Mouse (Mus musculus) liver, embryonic 11.5 days (tissue): ENCODE data around the gene Ttc19. TPM values are rescaled to one million over a fixed set of nuclear protein-coding genes. Genes with fewer than 3 reads are reported as not detected.

Experiments used
- ATAC-seq: fragments of 200-750 bp; cut with Nextera tagmentation; replicated peaks from 2 replicates; pipeline ENCODE4 v1.8.0; 2017; ENCODE audit warnings: moderate number of reproducible peaks, mild to moderate bottlenecking, moderate TSS enrichment, moderate library complexity; ENCODE audit not compliant: low FRiP score
- DNase-seq: peaks from one replicate; pipeline ENCODE4 v3.0.0-alpha.2; 2017; ENCODE audit warnings: low spot score
- H3K27ac ChIP-seq: fragments of 300-500 bp; sonication (generic); 2 replicates; pipeline ENCODE4 v1.5.1; 2014; ENCODE audit warnings: mild to moderate bottlenecking, low read depth, low read length, control low read depth
- H3K27me3 ChIP-seq: fragments of 300-500 bp; sonication (generic); replicated peaks from 2 replicates; pipeline ENCODE4 v1.6.1; 2014; ENCODE audit warnings: low read length, mixed read lengths; ENCODE audit not compliant: control insufficient read depth, insufficient read depth
- H3K36me3 ChIP-seq: fragments of 300-500 bp; sonication (generic); 2 replicates; pipeline ENCODE4 v1.6.1; 2014; ENCODE audit warnings: mild to moderate bottlenecking, low read length, moderate library complexity, mixed read lengths; ENCODE audit not compliant: control insufficient read depth, insufficient read depth
- H3K4me1 ChIP-seq: fragments of 300-500 bp; sonication (generic); replicated peaks from 2 replicates; pipeline ENCODE4 v1.6.1; 2014; ENCODE audit warnings: low read length, mixed read lengths; ENCODE audit not compliant: control insufficient read depth, insufficient read depth
- H3K4me2 ChIP-seq: fragments of 300-500 bp; sonication (generic); 2 replicates; pipeline ENCODE4 v1.6.1; 2014; ENCODE audit warnings: mild to moderate bottlenecking, control low read depth, moderate library complexity
- H3K4me3 ChIP-seq: fragments of 300-500 bp; sonication (generic); 2 replicates; pipeline ENCODE4 v1.5.1; 2014; ENCODE audit warnings: low read depth, low read length, control low read depth
- H3K9ac ChIP-seq: fragments of 300-500 bp; sonication (generic); 2 replicates; pipeline ENCODE4 v1.6.1; 2014; ENCODE audit warnings: low read depth, low read length, control low read depth
- H3K9me3 ChIP-seq: fragments of 300-500 bp; sonication (generic); 2 replicates; pipeline ENCODE4 v1.6.1; 2016; ENCODE audit warnings: low read length, inconsistent platforms, mixed read lengths; ENCODE audit not compliant: control insufficient read depth
- WGBS: fragments of 180-500 bp; shearing (Covaris S2); extraction: QIAGEN DNeasy Blood & Tissue Kit; methylation state at CpG from one replicate; pipeline ENCODE4 v1.1.7; 2014; 5-methylcytosine and 5-hydroxymethylcytosine counted together
- polyA plus RNA-seq: library from polyadenylated mRNA; unstranded; fragments of >200 nt; fragmentation: Nextera tagmentation; extraction: Ambion mirVana; gene quantifications from 2 replicates; pipeline ENCODE4 v1.2.1, GENCODE M21; 2014

Ttc19 gene
- 9.0 and 9.9 TPM in 2 replicates for polyA plus RNA-seq

GRCm38 (mm10) chr11:62280675-62281600 lies at the start of gene Ttc19, which contains the start of gene Zswim7:
Gene Ttc19 (plus strand): TSS chr11:62281473.
Gene Zswim7 (minus strand): TSS chr11:62281375.
- Histone ChIP-seq H3K9me3 (no peaks in the 10 kb centered on the region), H3K4me3 (peak within 1 kb of the TSS; percentile 96), H3K36me3 (no peaks in the 10 kb centered on the region), H3K9ac (peak within 1 kb of the TSS; percentile 82), H3K27me3 (no peaks in the 10 kb centered on the region), H3K4me1 (peaks cover 7% of the 10 kb centered on the region), H3K27ac (peak within 1 kb of the TSS; percentile 89), H3K4me2 (peak within 1 kb of the TSS; percentile 91)
- ATAC-seq = peak; percentile 95
- peak; percentile 98 for DNase-seq
- WGBS = under 1% methylated on average over 68 of the region's 68 CpGs

- Histone ChIP-seq H3K36me3 (no peaks in the 10 kb centered on the region), H3K4me2 (no peak overlapping the region), H3K27ac (no peak overlapping the region), H3K4me3 (no peak overlapping the region), H3K27me3 (no peaks in the 10 kb centered on the region), H3K4me1 (no peaks in the 10 kb centered on the region), H3K9me3 (no peaks in the 10 kb centered on the region), H3K9ac (no peak overlapping the region)
- ATAC-seq (no peak), DNase-seq (no peak)
- 69% methylated on average over 12 of the region's 12 CpGs for WGBS
Observed at GRCm38 (mm10) chr11:62240631-62241261, 40.5 kb upstream of the Ttc19 start.

- H3K27me3 ChIP-seq = peaks cover 5% of the 10 kb centered on the region
- no peaks in the 10 kb centered on the region for H3K9me3 ChIP-seq
- H3K4me3 ChIP-seq = no peak overlapping the region
- no peak overlapping the region for H3K4me2 ChIP-seq
- H3K36me3 ChIP-seq = no peaks in the 10 kb centered on the region
- H3K27ac ChIP-seq = no peak overlapping the region
- DNase-seq (no peak), ATAC-seq (no peak)
- H3K9ac ChIP-seq = no peak overlapping the region
- 82% methylated on average over 8 of the region's 8 CpGs for WGBS
- no peaks in the 10 kb centered on the region for H3K4me1 ChIP-seq
Observed at GRCm38 (mm10) chr11:62243871-62244270, 37.4 kb upstream of the Ttc19 start.

- Histone ChIP-seq H3K27ac (no peak overlapping the region), H3K4me3 (no peak overlapping the region), H3K27me3 (peaks cover 11% of the 10 kb centered on the region), H3K9ac (no peak overlapping the region), H3K36me3 (no peaks in the 10 kb centered on the region), H3K9me3 (no peaks in the 10 kb centered on the region), H3K4me1 (peaks cover 4% of the 10 kb centered on the region; the same call in 1 of the 2 replicates), H3K4me2 (no peak overlapping the region)
- WGBS = 78% methylated on average over 4 of the region's 4 CpGs
- no peak for ATAC-seq
- DNase-seq = no peak
Observed at GRCm38 (mm10) chr11:62244471-62244870, 36.8 kb upstream of the Ttc19 start.

- no peak for ATAC-seq
- Histone ChIP-seq H3K36me3 (no peaks in the 10 kb centered on the region), H3K4me2 (peak overlapping the region; percentile 100), H3K27me3 (peaks cover 29% of the 10 kb centered on the region), H3K9ac (peak overlapping the region; percentile 52), H3K27ac (no peak overlapping the region), H3K9me3 (no peaks in the 10 kb centered on the region), H3K4me1 (peaks cover 6% of the 10 kb centered on the region; the same call in 1 of the 2 replicates), H3K4me3 (peak overlapping the region; percentile 71)
- DNase-seq = no peak
- 34% methylated on average over 18 of the region's 18 CpGs for WGBS
Observed at GRCm38 (mm10) chr11:62247759-62248400, 33.4 kb upstream of the Ttc19 start.

GRCm38 (mm10) chr11:62248401-62249244 lies 32.6 kb upstream of the Ttc19 start, which contains the start of gene Adora2b:
Gene Adora2b (plus strand): TSS chr11:62248984.
- peaks cover 6% of the 10 kb centered on the region; the same call in 1 of the 2 replicates for H3K4me1 ChIP-seq
- H3K9ac ChIP-seq = peak within 1 kb of the TSS; percentile 52
- H3K9me3 ChIP-seq = no peaks in the 10 kb centered on the region
- peak within 1 kb of the TSS; percentile 100 for H3K4me2 ChIP-seq
- ATAC-seq = peak; percentile 90
- DNase-seq = peak; percentile 82
- peaks cover 29% of the 10 kb centered on the region for H3K27me3 ChIP-seq
- H3K4me3 ChIP-seq = peak within 1 kb of the TSS; percentile 71
- no peaks in the 10 kb centered on the region for H3K36me3 ChIP-seq
- no peak within 1 kb of the TSS for H3K27ac ChIP-seq
- WGBS = under 1% methylated on average over 69 of the region's 69 CpGs

- Histone ChIP-seq H3K36me3 (no peaks in the 10 kb centered on the region), H3K9ac (peak overlapping the region; percentile 10; the same call in 1 of the 2 replicates), H3K27ac (no peak overlapping the region), H3K4me2 (peak overlapping the region; percentile 100), H3K9me3 (no peaks in the 10 kb centered on the region), H3K4me3 (peak overlapping the region; percentile 71), H3K27me3 (peaks cover 29% of the 10 kb centered on the region), H3K4me1 (peaks cover 6% of the 10 kb centered on the region; the same call in 1 of the 2 replicates)
- 6% methylated on average over 35 of the region's 35 CpGs for WGBS
- peak; percentile 64 for DNase-seq
- ATAC-seq = peak; percentile 13; the same call in 1 of the 2 replicates
Observed at GRCm38 (mm10) chr11:62249266-62250037, 31.8 kb upstream of the Ttc19 start.
